Mouse (Mus musculus) adrenal gland, adult 18-20 months (tissue): ENCODE measurements at regions not wholly inside any gene's neighbourhood (a gene's known extent, or its start where the extent isn't known, plus 50 kb on each side); places are given as distances from the start of the nearest gene placed in this dataset.

Experiments used
- DNase-seq, 2 experiments: peaks; one replicate each; pipeline ENCODE4 v3.0.0; 2021 to 2022; ENCODE audit warnings: low spot score in 2 of 2

DNA sequence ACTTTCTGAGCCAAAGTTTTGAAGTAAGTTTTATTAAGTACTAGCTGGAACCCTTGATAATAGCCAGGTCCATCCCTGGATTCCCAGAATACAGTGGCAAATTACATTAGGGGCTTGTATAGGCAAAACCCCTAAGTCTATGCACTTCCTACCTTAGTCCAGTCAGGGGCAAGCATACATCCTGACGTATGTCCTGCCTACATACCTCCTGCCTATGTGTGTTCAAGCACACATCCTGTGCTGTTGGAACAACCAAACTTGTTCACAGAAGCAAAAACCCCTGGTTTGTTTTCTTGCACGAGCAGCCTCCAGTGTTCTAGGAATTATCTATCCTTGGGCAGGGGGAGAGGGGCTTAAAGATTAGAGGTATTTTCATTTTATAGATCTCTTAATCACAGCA is 66.4 kb upstream of the Bmp2k start:
- DNase-seq = no peak

DNA sequence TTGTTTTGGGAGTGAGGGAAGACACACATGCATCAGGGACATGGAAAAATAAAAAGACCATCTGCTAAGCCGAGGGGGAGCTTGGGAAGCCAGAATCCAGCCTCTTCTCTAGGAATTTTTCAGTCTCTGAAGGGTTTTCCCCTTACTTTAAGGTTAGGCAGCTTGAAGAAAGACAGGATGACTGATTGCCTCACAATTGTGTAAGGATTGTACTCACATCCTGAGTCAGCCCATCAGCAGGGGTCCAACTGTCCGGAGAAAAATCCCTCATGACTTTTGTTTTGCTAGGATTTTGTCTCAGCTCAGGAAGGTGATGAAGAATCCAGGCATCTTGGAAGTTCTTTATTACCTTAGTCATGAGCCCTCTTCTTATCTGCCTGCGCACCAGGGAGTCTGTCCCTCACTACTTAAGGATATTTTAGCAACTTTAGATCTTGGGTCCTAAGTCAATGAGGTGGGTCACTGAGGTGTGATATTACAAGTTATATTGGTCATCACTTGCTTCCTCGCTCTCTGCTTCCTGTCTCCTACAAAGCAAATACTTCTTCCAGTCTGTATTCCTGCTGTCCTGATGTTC is 65.8 kb upstream of the Bmp2k start:
- no peak for DNase-seq

DNA sequence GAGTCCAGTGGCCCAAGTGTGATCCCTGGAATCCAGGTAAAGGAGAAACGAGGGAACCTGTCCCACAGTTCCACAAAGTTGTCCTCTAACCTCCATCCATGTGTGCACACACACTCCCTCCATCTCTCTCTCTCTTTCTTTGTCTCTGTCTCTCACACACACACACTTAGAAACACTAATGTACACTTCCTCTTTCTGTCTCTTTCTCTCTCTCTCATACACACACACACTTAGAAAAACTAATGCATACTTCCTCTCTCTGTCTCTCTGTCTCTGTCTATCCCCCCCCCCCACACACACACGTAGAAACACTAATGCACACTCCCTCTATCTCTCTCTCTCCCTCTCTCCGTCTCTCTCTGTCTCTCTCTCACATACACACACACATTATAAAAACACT is 61.2 kb upstream of the Bmp2k start:
- DNase-seq = no peak

DNA sequence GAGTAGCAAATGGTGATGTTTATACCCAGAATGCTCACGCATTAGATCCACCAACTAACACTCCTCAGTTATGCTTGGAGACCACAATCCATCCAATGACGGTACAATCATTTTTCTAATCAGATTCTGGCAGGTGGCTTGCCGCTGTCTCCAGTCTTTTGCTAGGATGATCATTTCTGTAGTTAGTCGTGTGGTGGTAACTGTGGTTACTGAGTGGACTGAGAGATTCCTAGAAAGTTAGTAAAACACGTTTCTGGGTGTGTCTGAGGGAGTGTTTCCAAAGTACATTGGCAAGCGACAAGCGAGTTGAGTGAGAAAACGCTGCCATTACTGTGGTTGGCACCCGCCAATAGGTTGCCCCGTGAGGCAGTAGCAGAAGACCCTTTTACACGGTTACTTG is 58.8 kb upstream of the Bmp2k start:
- no peak for DNase-seq

DNA sequence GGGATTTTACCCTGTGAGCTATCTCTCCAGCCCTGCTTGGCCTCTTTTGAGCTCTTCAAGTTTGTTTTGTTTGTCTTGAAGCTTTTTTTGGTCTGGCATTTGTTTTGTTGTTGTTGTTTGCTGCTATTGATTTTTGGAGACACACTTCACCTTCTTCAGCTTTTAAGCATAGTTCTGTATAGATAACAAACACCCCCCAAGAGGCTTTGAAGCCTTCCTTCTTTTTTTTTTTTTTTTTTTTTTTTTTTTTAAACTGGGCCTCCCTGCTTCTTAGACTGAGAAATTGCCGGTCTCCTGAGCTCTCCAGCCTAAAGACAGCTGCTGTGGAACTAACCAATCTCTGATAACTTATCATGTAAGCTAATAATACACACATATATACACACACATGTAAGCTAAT is 58.2 kb upstream of the Bmp2k start:
- DNase-seq = no peak

DNA sequence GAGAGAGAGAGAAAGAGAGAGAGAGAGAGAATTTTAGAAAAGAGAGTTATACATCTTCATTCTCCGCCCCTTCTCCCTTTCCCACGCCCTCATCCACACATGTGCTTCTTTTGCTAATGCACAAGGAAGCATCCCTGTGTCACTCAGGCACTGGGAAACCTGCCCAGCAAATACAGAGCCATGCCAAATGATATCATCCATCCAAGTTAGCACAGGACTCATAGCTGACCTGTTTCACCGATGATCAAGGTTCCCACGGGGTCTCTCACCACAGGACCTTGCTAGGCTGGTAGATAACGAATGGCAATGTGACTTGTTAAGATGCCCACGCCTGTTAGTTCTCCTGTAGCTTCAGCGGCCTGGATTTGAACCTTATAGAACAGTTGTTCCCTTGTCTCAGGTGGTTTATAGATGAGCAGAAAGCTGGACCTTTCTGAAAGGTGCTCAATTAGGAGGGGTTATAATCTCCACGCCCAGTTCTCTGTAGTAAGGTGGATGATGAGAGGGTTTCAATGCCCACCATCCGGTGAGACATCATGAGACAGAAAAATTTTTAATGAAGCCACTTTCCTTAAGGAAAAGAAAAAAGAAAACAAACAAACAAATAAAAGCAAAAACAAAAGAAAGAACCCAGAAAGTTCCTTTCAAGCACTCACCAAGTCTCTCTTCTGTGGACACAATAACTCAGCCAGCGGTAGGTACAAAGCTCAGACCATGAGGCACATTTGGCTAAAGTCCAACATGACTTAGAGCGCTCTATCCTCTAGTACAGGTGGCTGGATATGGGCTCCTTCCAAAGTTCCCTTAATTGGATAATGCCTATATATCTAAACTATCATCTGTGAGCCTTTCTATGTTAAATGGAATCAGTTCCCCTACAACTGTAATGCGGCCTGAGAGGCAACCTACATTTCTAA is 57.1 kb upstream of the Bmp2k start:
- DNase-seq = no peak

DNA sequence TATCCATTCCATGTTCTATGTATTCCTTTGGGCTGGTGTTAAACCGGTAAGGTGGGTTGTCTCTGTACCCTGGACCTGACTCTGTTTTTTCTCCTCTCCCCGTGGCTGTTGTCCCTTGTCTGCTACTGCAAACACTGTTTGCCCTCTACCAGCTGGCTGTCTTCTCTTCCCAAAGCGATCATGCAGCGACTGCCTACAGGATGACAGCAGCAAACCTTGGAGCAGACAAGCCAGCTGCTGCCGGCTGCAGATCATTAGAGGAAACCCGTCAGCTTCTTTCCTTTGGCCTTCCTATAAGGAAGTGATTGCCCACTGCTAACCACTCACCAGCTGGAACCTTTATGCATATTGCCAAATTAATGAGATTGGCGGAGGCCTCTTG is 56.4 kb upstream of the Bmp2k start:
- no peak for DNase-seq

DNA sequence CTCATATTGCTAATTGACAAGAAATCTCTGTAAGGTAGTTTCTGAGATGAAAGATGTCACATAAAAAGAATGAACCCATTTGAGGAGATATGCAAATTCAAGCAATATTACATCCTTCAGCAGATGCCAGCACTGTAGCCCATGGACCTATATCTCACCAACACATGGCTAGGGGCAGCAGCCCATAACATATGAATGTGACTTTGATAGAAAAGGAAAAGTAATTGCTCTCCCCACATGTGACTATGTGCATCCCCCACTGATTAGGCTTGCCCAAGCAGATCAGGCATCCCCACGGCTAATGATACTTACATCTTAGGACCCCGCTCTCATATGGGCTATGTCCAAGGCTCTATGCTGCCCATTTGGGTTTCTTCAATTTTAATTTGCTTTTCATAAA is 56.0 kb upstream of the Bmp2k start:
- no peak for DNase-seq
